In genomic region chr11:6411684-6412083, GRCm38 (mm10) we compare ENCODE assay signal across 8 mouse cellular contexts. TPM values are rescaled to one million over a fixed set of nuclear protein-coding genes. Genes with fewer than 3 reads are reported as not detected.
DNase-seq lines count a peak whose midpoint lies in the region; ATAC-seq and TF ChIP-seq lines count a peak whose summit lies in the region.

No protein-coding gene starts in this region.

- H3K9me3 ChIP-seq in kidney, embryonic 16.5 days (ENCODE audit: low read length): no peaks in the 10 kb centered on the region

- no peak overlapping the region for H3K9ac ChIP-seq in kidney, embryonic 16.5 days (replicated peaks; ENCODE audit: low read length)
- no peak overlapping the region for H3K9ac ChIP-seq in liver, adult 2 months (ENCODE audit: low read depth, low read length)

- peak; percentile 85 for DNase-seq in kidney, adult 2 months
- peak; percentile 88 for DNase-seq in adrenal gland, adult 18-20 months (ENCODE audit: low spot score in 2 of 2)
- peak; percentile 81 for DNase-seq in embryo, embryonic 11 days
- DNase-seq in induced T-regulatory cell, adult 2 months (ENCODE audit: low read depth): peak; percentile 82
- DNase-seq in liver, adult 2 months (ENCODE audit: extremely low read depth, low read depth, low spot score): peak; percentile 44
- peak; percentile 79 for DNase-seq in right cerebral cortex, adult 18-20 months
- DNase-seq in urinary bladder, postnatal 36 days (ENCODE audit: low spot score in 2 of 2): peak; percentile 70 to 72

- peaks cover 8% of the 10 kb centered on the region for H3K79me2 ChIP-seq in liver, adult 2 months (ENCODE audit: control insufficient read depth, insufficient read depth, low read length)

- WGBS in kidney, adult 2 months: 3% methylated on average over 5 of the region's 5 CpGs
- WGBS in kidney, embryonic 16.5 days: 7% methylated on average over 5 of the region's 5 CpGs
- WGBS in liver, adult 2 months: 4% methylated on average over 5 of the region's 5 CpGs

- H3K36me3 ChIP-seq in kidney, adult 2 months (ENCODE audit: control insufficient read depth, insufficient read depth, low read length): no peaks in the 10 kb centered on the region
- no peaks in the 10 kb centered on the region for H3K36me3 ChIP-seq in kidney, embryonic 16.5 days (ENCODE audit: insufficient read depth, low read length)
- no peaks in the 10 kb centered on the region for H3K36me3 ChIP-seq in liver, adult 2 months (ENCODE audit: control insufficient read depth, insufficient read depth, low read length)

- no peak overlapping the region for H3K4me2 ChIP-seq in kidney, embryonic 16.5 days (replicated peaks; ENCODE audit: low read depth, low read length)

- TF ChIP-seq CTCF in kidney, adult 2 months (conservative IDR thresholded peaks at IDR 0.05; ENCODE audit: insufficient read depth, insufficient read length, low read depth, low read length): peak; percentile 93
- peak; percentile 93 for TF ChIP-seq CTCF in liver, adult 2 months (IDR thresholded peaks at IDR 0.05; ENCODE audit: low read depth, low read length)

- no peak overlapping the region for H3K27ac ChIP-seq in kidney, adult 2 months (ENCODE audit: insufficient read depth, low read depth, low read length)
- H3K27ac ChIP-seq in kidney, embryonic 16.5 days (ENCODE audit: low read length): no peak overlapping the region
- no peak overlapping the region for H3K27ac ChIP-seq in liver, adult 2 months (replicated peaks; ENCODE audit: insufficient read depth, low read depth, low read length)

- H3K4me3 ChIP-seq in kidney, adult 2 months (ENCODE audit: insufficient read depth, low read depth, low read length): no peak overlapping the region
- H3K4me3 ChIP-seq in kidney, embryonic 16.5 days (ENCODE audit: low read length): no peak overlapping the region
- H3K4me3 ChIP-seq in liver, adult 2 months (ENCODE audit: insufficient read depth, low read depth, low read length): no peak overlapping the region

- H3K4me1 ChIP-seq in kidney, adult 2 months (ENCODE audit: control insufficient read depth, insufficient read depth, low read length): peaks cover 9% of the 10 kb centered on the region; the same call in 1 of the 2 replicates
- peaks cover 18% of the 10 kb centered on the region for H3K4me1 ChIP-seq in kidney, embryonic 16.5 days (ENCODE audit: insufficient read depth, low read length)
- peaks cover 5% of the 10 kb centered on the region for H3K4me1 ChIP-seq in liver, adult 2 months (ENCODE audit: control insufficient read depth, insufficient read depth, low read length)

- TF ChIP-seq POLR2A in kidney, adult 2 months (IDR thresholded peaks at IDR 0.05; ENCODE audit: low read depth, low read length): no peak
- no peak for TF ChIP-seq POLR2A in liver, adult 2 months (IDR thresholded peaks at IDR 0.05; ENCODE audit: extremely low read depth, insufficient read depth, low read length)

- ATAC-seq in kidney, embryonic 16.5 days (ENCODE audit: low FRiP score, low TSS enrichment): no peak

- no peaks in the 10 kb centered on the region for H3K27me3 ChIP-seq in kidney, adult 2 months (replicated peaks; ENCODE audit: control insufficient read depth, insufficient read depth, low read length)
- H3K27me3 ChIP-seq in kidney, embryonic 16.5 days (ENCODE audit: insufficient read depth, low read length): no peaks in the 10 kb centered on the region
- no peaks in the 10 kb centered on the region for H3K27me3 ChIP-seq in liver, adult 2 months (ENCODE audit: control insufficient read depth, insufficient read depth, low read length)

RNA-seq across cellular contexts. Expression of gene Ppia, which starts 3.6 kb away (rescaled TPM):
- 1,045 and 1,237 TPM in 2 replicates for polyA plus RNA-seq in kidney, adult 2 months (2012; rRNA removed)
- 4,884 and 4,942 TPM in 2 replicates for polyA plus RNA-seq in kidney, embryonic 16.5 days (2015; fragmentation: Nextera tagmentation; extraction: Ambion mirVana)
- total RNA-seq in adrenal gland, adult 18-20 months (2021): 1,000 to 10,000 TPM; 1,645 to 1,705 TPM
- total RNA-seq in liver, adult 2 months (2014; rRNA removed): 1,424 and 1,884 TPM in 2 replicates
- polyA plus RNA-seq in liver, adult 2 months (2012; rRNA removed): 454 and 472 TPM in 2 replicates

RNA-seq across cellular contexts. Expression of gene Zmiz2, which starts 22.8 kb away (rescaled TPM):
- polyA plus RNA-seq in kidney, adult 2 months (2012; rRNA removed): 47.7 and 53.7 TPM in 2 replicates
- polyA plus RNA-seq in kidney, embryonic 16.5 days (2015; fragmentation: Nextera tagmentation; extraction: Ambion mirVana): 11.7 and 12.5 TPM in 2 replicates
- 10 to 100 TPM; 48.8 to 51.2 TPM for total RNA-seq in adrenal gland, adult 18-20 months (2021)
- total RNA-seq in liver, adult 2 months (2014; rRNA removed): 3.0 and 4.4 TPM in 2 replicates
- 14.7 and 15.2 TPM in 2 replicates for polyA plus RNA-seq in liver, adult 2 months (2012; rRNA removed)

RNA-seq across cellular contexts. Expression of gene H2afv, which starts 32.6 kb away (rescaled TPM):
- polyA plus RNA-seq in kidney, adult 2 months (2012; rRNA removed): 60.8 and 76.1 TPM in 2 replicates
- polyA plus RNA-seq in kidney, embryonic 16.5 days (2015; fragmentation: Nextera tagmentation; extraction: Ambion mirVana): 560 and 596 TPM in 2 replicates
- total RNA-seq in adrenal gland, adult 18-20 months (2021): 10 to 100 TPM; 46.1 to 49.3 TPM
- 35.8 and 44.4 TPM in 2 replicates for total RNA-seq in liver, adult 2 months (2014; rRNA removed)
- polyA plus RNA-seq in liver, adult 2 months (2012; rRNA removed): 30.9 and 31.1 TPM in 2 replicates
